Mouse (Mus musculus): ENCODE measurements around the gene Mbnl2. TPM values are rescaled to one million over a fixed set of nuclear protein-coding genes. Genes with fewer than 3 reads are reported as not detected.
A peak's percentile ranks its signal among the peaks of the same experiment; 100 is the strongest.

Mbnl2 gene
- total RNA-seq (2021), result 100 to 1,000 TPM; 223 to 270 TPM

DNA sequence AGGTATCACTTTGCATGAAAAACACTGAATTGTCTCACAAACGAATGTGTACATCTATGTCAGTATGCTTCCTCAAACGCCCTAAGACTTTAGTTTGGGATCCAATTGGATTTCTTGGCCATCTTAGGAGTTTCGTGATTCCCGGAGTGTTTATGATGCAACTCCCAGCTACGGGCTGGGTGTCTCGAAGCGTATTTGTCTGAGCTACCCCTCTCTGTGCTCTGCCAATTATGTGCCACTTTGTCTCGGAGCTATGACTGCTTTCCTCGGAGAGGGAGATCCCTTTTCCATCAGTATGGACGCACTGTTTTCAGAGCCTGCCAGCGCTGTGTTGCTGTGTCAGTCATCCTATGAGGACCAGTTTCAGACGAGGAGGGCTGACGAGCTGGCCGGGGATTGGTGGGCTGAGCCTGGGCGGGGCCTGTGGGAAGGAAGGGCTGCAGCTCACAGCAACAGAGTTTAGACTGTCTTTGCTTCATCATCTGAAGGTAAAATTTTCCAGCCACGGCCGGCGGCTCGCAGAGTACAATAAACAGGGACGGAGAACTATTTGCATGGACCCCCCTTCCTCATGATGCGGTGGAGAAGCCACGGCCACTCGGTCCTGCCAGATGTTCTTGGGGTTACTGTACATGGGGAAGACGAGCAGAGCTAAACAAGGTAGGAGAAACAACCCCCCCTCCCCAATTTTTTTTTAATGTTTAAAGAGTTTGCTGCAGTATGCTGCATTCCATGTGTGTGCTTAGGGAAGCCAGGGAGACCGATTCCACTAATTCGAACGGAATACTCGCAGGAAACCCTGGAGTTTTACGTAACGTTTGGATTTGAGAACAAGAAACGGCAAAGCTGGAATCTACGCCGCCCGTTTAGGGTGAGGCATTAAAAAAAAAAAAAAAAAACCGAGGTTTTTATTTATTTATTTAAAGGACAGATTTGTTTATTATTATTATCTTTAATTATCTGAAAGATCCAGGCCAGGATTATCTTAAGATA is at the start of gene Mbnl2:
Gene Mbnl2, plus strand, starts transcription at position 424 of the 993 bp plus-strand sequence.
- intact Hi-C loops (cut with DNase I), result loop anchor here (2.0 to 5.0 kb wide), 5 partner anchors 21 to 202 kb away; partner anchors contain the start of gene Rap2a
- DNase-seq, result peak; percentile 97

DNA sequence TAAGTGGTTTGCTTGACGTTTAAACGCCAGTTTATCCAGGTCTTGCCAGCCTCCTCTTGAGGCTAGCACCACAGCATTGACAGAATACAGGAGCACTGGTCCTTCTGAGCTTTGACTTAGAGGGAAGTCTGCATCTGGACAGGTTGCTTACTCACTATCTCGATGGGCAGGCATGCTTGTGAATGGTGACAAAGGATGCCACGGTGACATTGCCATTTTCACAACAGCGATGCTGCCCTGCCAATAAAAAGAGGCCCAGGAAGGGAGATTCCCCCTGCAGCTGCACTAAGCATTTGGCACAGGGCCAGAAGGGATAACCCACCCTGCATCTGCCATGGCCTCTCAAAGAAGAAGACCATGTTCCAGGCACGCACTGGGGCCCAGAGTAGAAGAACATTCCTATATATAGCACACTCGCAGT is 43.4 kb upstream of the Mbnl2 start:
- peak; percentile 8 to 23 for DNase-seq
- intact Hi-C loops (cut with DNase I), result no loop called here

GRCm38 (mm10) chr14:120235610-120236009 is 39.9 kb upstream of the Mbnl2 start:
- intact Hi-C loops (cut with DNase I), result no loop called here
- no peak for DNase-seq

GRCm38 (mm10) chr14:120238501-120238900 is 37.0 kb upstream of the Mbnl2 start:
- intact Hi-C loops (cut with DNase I), result no loop called here
- DNase-seq, result no peak

DNA sequence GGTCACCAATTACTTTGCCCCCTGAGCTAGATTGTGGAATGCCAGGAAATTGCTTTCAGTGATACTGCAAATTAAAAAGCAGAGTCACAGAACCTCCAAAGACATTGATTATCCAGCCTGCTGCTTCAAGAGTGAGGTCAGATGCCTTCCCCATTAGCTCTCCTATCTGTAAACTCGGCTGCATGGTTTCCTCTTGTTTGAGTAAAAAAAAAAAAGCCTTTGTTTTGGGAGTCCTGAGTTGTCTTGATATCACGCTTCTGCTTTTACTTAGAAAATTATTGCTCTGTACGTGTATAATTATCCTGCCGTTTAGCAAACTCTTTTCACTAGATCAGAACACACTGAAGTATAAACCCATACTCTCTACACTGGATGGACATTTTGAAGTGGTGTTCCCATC is 35.3 kb upstream of the Mbnl2 start:
- no peak for DNase-seq
- intact Hi-C loops (cut with DNase I), result no loop called here

DNA sequence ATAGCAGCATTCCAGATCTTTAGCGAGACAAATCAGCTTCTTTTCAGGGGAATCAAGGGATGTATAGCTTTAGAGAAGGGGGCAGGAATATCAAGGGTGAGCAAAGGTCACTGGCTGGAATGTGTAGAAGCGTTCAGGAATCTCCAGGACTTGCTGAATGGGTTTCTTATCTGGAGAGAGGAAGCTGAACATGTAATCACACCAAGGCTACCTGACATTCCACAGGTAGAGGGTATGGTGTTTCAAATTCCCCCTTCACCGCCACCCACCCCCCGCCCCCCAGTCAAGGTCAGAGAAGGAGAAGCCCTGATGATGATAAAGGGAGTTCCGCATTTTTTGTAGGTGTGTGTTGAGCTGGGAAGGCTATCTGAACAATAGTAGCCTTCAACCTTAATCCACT is 32.8 kb upstream of the Mbnl2 start:
- DNase-seq, result no peak
- intact Hi-C loops (cut with DNase I), result no loop called here

GRCm38 (mm10) chr14:120245081-120245705 is 30.3 kb upstream of the Mbnl2 start:
- intact Hi-C loops (cut with DNase I), result no loop called here
- no peak for DNase-seq

DNA sequence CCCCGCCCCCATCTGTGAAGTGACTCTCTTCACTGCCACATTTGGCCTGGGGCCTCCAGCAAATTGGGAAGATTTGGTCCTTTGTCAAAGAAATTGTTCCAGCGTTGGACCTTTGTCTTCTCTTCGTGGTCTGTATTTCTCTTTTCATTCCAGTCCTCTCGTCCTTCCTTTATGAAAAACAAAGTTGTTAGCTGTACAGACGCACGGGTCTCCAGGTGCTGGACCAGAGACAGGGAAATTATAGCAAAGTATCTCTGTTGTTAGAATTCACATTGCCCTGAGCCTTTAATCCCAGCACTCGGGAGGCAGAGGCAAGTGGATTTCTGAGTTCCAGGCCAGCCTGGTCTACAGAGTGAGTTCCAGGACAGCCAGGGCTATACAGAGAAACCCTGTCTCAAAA is 22.1 kb upstream of the Mbnl2 start:
- no peak for DNase-seq
- intact Hi-C loops (cut with DNase I), result no loop called here

DNA sequence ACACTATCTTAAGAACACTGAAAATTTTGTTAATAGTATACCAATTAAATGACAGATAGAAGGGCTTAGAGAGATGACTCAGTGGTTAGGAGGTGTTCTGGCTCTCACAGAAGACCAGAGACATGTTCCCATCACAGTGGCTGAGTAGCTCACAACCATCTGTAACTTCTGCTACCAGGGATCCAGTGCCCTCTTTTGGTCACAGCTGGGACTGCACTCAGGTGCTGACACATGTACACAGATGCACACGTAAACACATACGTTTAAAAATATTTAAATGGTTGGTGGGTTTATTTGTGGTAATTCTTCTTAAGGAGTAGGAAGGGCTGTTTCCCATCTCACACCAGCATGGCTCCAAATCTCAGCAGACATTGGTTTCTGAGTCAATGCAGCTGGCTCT is 19.3 kb upstream of the Mbnl2 start:
- intact Hi-C loops (cut with DNase I), result no loop called here

GRCm38 (mm10) chr14:120256623-120257384 is 18.7 kb upstream of the Mbnl2 start:
- intact Hi-C loops (cut with DNase I), result no loop called here
- DNase-seq, result no peak

More for the DNA sequence above, 19.3 kb upstream of the Mbnl2 start:
- DNase-seq, result no peak

DNA sequence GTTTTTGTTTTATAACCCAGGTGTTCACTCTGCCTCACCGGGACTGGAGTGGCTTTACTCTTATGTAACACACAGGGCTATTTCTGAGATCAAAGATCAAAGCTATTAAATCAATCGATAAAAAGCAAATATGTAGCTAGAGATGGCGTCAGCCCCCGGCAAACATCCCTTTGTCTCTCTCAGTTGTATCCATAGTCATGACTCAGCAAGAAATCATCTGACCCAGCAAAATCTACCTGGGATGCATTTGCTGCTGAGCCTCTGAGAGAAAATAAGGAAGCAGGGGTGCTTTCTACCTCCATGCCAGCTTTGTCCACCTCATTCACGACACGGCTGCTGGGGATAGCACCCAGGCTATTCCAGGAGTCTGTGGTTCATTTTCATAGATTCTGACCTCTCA is 18.0 kb upstream of the Mbnl2 start:
- intact Hi-C loops (cut with DNase I), result no loop called here
- no peak for DNase-seq

- intact Hi-C loops (cut with DNase I), result no loop called here
- no peak for DNase-seq
Measured at GRCm38 (mm10) chr14:120259426-120259825, 16.0 kb upstream of the Mbnl2 start.

GRCm38 (mm10) chr14:120261606-120262005 is 13.9 kb upstream of the Mbnl2 start:
- intact Hi-C loops (cut with DNase I), result loop anchor here (2.0 to 10.0 kb wide), 3 partner anchors 184 to 503 kb away; no protein-coding TSS in a partner anchor
- DNase-seq, result no peak

- no peak for DNase-seq
- intact Hi-C loops (cut with DNase I), result loop anchor here (2.0 to 10.0 kb wide), 3 partner anchors 186 to 502 kb away; no protein-coding TSS in a partner anchor
Measured at GRCm38 (mm10) chr14:120262660-120263379, 12.6 kb upstream of the Mbnl2 start.

- DNase-seq, result peak in 1 of 2 experiments; percentile 79
- intact Hi-C loops (cut with DNase I), result loop anchor here (1.0 to 10.0 kb wide), 4 partner anchors 135 to 501 kb away; no protein-coding TSS in a partner anchor
Measured at GRCm38 (mm10) chr14:120263380-120264135, 11.9 kb upstream of the Mbnl2 start.

DNA sequence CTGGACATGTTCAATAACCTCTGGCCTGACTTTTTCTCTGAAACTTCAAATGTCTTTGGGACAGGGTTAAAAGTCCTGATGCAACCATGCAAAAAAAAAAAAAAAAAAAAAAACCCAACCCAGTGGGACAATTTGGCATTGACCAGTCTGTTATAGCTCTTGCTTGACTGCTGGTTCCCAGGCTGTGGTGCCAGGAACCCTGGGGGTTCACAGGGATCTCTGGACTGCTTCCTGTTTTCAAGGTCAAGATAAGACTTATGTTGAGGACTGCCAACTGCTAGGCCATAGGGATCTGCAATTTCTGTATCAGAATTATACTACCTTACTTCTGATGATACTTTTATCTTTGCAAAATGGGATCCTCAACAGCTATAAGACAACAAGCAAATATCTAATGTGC is 9.6 kb upstream of the Mbnl2 start:
- intact Hi-C loops (cut with DNase I), result loop anchor here (10.0 kb wide), 1 partner anchor 499 kb away; no protein-coding TSS in a partner anchor
- DNase-seq, result no peak

GRCm38 (mm10) chr14:120267130-120267529 is 8.3 kb upstream of the Mbnl2 start:
- DNase-seq, result no peak
- intact Hi-C loops (cut with DNase I), result loop anchor here (10.0 kb wide), 1 partner anchor 498 kb away; no protein-coding TSS in a partner anchor

- no peak for DNase-seq
- intact Hi-C loops (cut with DNase I), result no loop called here
Measured at GRCm38 (mm10) chr14:120270031-120270430, 5.4 kb upstream of the Mbnl2 start.

GRCm38 (mm10) chr14:120270633-120271032 is 4.8 kb upstream of the Mbnl2 start:
- DNase-seq, result no peak
- intact Hi-C loops (cut with DNase I), result no loop called here

Data from heart, postnatal 10 days (tissue).